Mouse (Mus musculus) CH12.LX (cell line): Measurements from ENCODE around the gene Mmgt2. TPM values are rescaled to one million over a fixed set of nuclear protein-coding genes. Genes with fewer than 3 reads are reported as not detected.

Source experiments
- DNase-seq: peaks from one replicate; pipeline ENCODE4 v3.0.0-alpha.2; 2013; ENCODE audit errors: extremely low read depth
- H3K27ac ChIP-seq: 2 replicates; pipeline ENCODE4 v1.5.1; 2012; ENCODE audit warnings: low read depth, mild to moderate bottlenecking, control low read depth, moderate library complexity; ENCODE audit not compliant: insufficient read depth
- H3K27me3 ChIP-seq: replicated peaks from 2 replicates; pipeline ENCODE3; 2012; ENCODE audit warnings: inconsistent platforms
- H3K36me3 ChIP-seq, 2 experiments: replicated peaks in 1 of 2; 2 replicates each; pipeline versions ENCODE3 to v1.6.1; 2012; ENCODE audit warnings: inconsistent platforms in 1 of 2, low read length in 1 of 2, mild to moderate bottlenecking in 1 of 2, mixed read lengths in 1 of 2, moderate library complexity in 1 of 2; ENCODE audit not compliant: control insufficient read depth in 1 of 2, insufficient read depth in 1 of 2
- H3K4me1 ChIP-seq, 2 experiments: 2 replicates each; pipeline ENCODE4 v1.6.1; 2012; ENCODE audit warnings: inconsistent platforms in 1 of 2, moderate library complexity in 1 of 2; ENCODE audit not compliant: insufficient read depth in 2 of 2, control insufficient read depth in 1 of 2
- H3K4me2 ChIP-seq: 2 replicates; pipeline ENCODE4 v1.6.1; 2012; ENCODE audit warnings: low read depth, mild to moderate bottlenecking, control low read depth; ENCODE audit not compliant: poor library complexity, insufficient read depth, severe bottlenecking
- H3K4me3 ChIP-seq, 3 experiments: fragments of 150-350 bp in 1 of 3; sonication (generic) in 1 of 3; replicated peaks in 1 of 3; 2 replicates each; pipeline versions ENCODE3 to v1.5.1; 2011 to 2012; ENCODE audit warnings: low read depth in 2 of 3, low read length in 2 of 3, mild to moderate bottlenecking in 2 of 3, moderate library complexity in 2 of 3, control low read depth in 1 of 3, improper control_type of control experiment in 1 of 3, inconsistent platforms in 1 of 3, mixed read lengths in 1 of 3; ENCODE audit not compliant: poor library complexity in 1 of 3
- H3K79me2 ChIP-seq: replicated peaks from 2 replicates; pipeline ENCODE4 v1.6.1; 2012; ENCODE audit warnings: mild to moderate bottlenecking, moderate library complexity; ENCODE audit not compliant: control insufficient read depth, poor library complexity, insufficient read depth, severe bottlenecking; ENCODE audit errors: extremely low read depth
- H3K9ac ChIP-seq: 2 replicates; pipeline ENCODE4 v1.6.1; 2012; ENCODE audit warnings: low read depth, mild to moderate bottlenecking, control low read depth, moderate library complexity; ENCODE audit not compliant: insufficient read depth
- H3K9me3 ChIP-seq: replicated peaks from 2 replicates; pipeline ENCODE3; 2012; ENCODE audit warnings: low read length, inconsistent platforms, mixed read lengths
- BHLHE40 ChIP-seq: IDR thresholded peaks from 2 replicates; pipeline ENCODE4 v1.6.1; 2011; ENCODE audit warnings: mild to moderate bottlenecking, low read depth, low read length, improper control_type of control experiment
- ELF1 ChIP-seq: IDR thresholded peaks from 2 replicates; pipeline ENCODE4 v1.6.1; 2014; ENCODE audit warnings: low read depth, mild to moderate bottlenecking, inconsistent platforms, low read length, improper control_type of control experiment
- ETS1 ChIP-seq: conservative IDR thresholded peaks from 2 replicates; pipeline ENCODE4 v1.6.1; 2012; ENCODE audit warnings: low read depth, mild to moderate bottlenecking, inconsistent platforms, low read length, improper control_type of control experiment, moderate library complexity
- JUND ChIP-seq: conservative IDR thresholded peaks from 2 replicates; pipeline ENCODE4 v1.6.1; 2011; ENCODE audit warnings: low read depth, low read length, improper control_type of control experiment
- KAT2A ChIP-seq: IDR thresholded peaks from 2 replicates; pipeline ENCODE4 v1.6.1; 2012; ENCODE audit warnings: low read length, improper control_type of control experiment, inconsistent platforms; ENCODE audit not compliant: insufficient replicate concordance
- MAZ ChIP-seq: IDR thresholded peaks from 2 replicates; pipeline ENCODE4 v1.6.1; 2012; ENCODE audit warnings: low read depth, mild to moderate bottlenecking, inconsistent platforms, low read length, improper control_type of control experiment, moderate library complexity
- MYC ChIP-seq: IDR thresholded peaks from 2 replicates; pipeline ENCODE4 v1.6.1; 2011; ENCODE audit warnings: low read depth, mild to moderate bottlenecking, improper control_type of control experiment, low read length
- NELFE ChIP-seq: IDR thresholded peaks from 2 replicates; pipeline ENCODE4 v1.6.1; 2011; ENCODE audit warnings: low read depth, low read length, improper control_type of control experiment
- PAX5 ChIP-seq: IDR thresholded peaks from 2 replicates; pipeline ENCODE4 v1.6.1; 2012; ENCODE audit warnings: low read length, inconsistent platforms, mixed read lengths
- POLR2AphosphoS2 ChIP-seq: IDR thresholded peaks from 2 replicates; pipeline ENCODE4 v1.6.1; 2011; ENCODE audit warnings: low read depth, low read length, improper control_type of control experiment
- SMC3 ChIP-seq: IDR thresholded peaks from 2 replicates; pipeline ENCODE4 v1.6.1; 2011; ENCODE audit warnings: low read depth, low read length, improper control_type of control experiment
- UBTF ChIP-seq: IDR thresholded peaks from 2 replicates; pipeline ENCODE4 v1.6.1; 2012; ENCODE audit warnings: low read depth, mild to moderate bottlenecking, inconsistent platforms, low read length, improper control_type of control experiment, moderate library complexity
- ZMIZ1 ChIP-seq: IDR thresholded peaks from 2 replicates; pipeline ENCODE4 v1.6.1; 2012; ENCODE audit warnings: low read depth, mild to moderate bottlenecking, inconsistent platforms, low read length, improper control_type of control experiment
- dilution Hi-C: fragments of 300-500 bp; cut with MboI; formaldehyde crosslinking; loops from 2 replicates; pipeline ENCODE4 v1.14.3; 2020; ENCODE audit warnings: low sequenced_read_pairs; ENCODE audit not compliant: extremely low pct_unique_long_range_greater_than_20kb, extremely low pct_ligation_motif_present
- in situ Hi-C: fragments of 300-500 bp; cut with MboI; formaldehyde crosslinking; loops from 3 replicates; pipeline ENCODE4 v1.14.3; 2019; ENCODE audit warnings: low sequenced_read_pairs, low pct_ligation_motif_present, low pct_unique_long_range_greater_than_20kb, mixed read lengths
- polyA plus RNA-seq: library from polyadenylated mRNA; unstranded; fragments of >175 nt; gene quantifications from 2 replicates; pipeline ENCODE4 v1.2.1, GENCODE M21; 2012; ENCODE audit warnings: low read depth; ENCODE audit not compliant: insufficient read length
- total RNA-seq, 2 experiments: library from RNA; depleted of rRNA; stranded (reverse); fragments of 300-350 nt in 1 of 2; fragments of >200 nt in 1 of 2; gene quantifications; 2 replicates each; pipeline ENCODE4 v1.2.3; 2012 to 2014

Gene Mmgt2
- total and polyA plus RNA-seq, 3 experiments, result 49.2 to 65.9 (median 60.7) TPM

- Histone ChIP-seq H3K4me3 (no peak overlapping the region), H3K27ac (no peak overlapping the region), H3K79me2 (no peaks in the 10 kb centered on the region), H3K36me3 (peaks cover 0 to 2% of the 10 kb centered on the region in 2 experiments), H3K9ac (no peak overlapping the region), H3K27me3 (no peaks in the 10 kb centered on the region), H3K4me2 (no peak overlapping the region), H3K9me3 (peaks cover 3% of the 10 kb centered on the region), H3K4me1 (peaks cover 0 to 15% of the 10 kb centered on the region in 2 experiments; a peak in 2 of 4 replicates)
- in situ Hi-C loops (no loop called here), dilution Hi-C loops (no loop called here)
- DNase-seq, result no peak
- no peak for TF ChIP-seq NELFE
- TF ChIP-seq SMC3, result no peak
- no peak for TF ChIP-seq UBTF
- TF ChIP-seq JUND, result no peak
- TF ChIP-seq ELF1, result no peak
- no peak for TF ChIP-seq ETS1
- TF ChIP-seq BHLHE40, result no peak
- no peak for TF ChIP-seq MAZ
- TF ChIP-seq POLR2AphosphoS2, result no peak
- no peak for TF ChIP-seq KAT2A
Measured at GRCm38 (mm10) chr11:62624341-62625291, 23.8 kb upstream of the Mmgt2 start.

GRCm38 (mm10) chr11:62629352-62630224 is 18.9 kb upstream of the Mmgt2 start:
- H3K4me3 ChIP-seq, result no peak overlapping the region
- no peak overlapping the region for H3K27ac ChIP-seq

More at GRCm38 (mm10) chr11:62629352-62630224, 18.9 kb upstream of the Mmgt2 start:
- dilution Hi-C loops, result no loop called here
- no peaks in the 10 kb centered on the region for H3K36me3 ChIP-seq
- H3K4me1 ChIP-seq, result peaks cover 0 to 5% of the 10 kb centered on the region in 2 experiments; a peak in 1 of 4 replicates
- no peak for DNase-seq
- H3K9me3 ChIP-seq, result peaks cover 3% of the 10 kb centered on the region
- H3K9ac ChIP-seq, result no peak overlapping the region
- H3K4me2 ChIP-seq, result no peak overlapping the region
- H3K27me3 ChIP-seq, result no peaks in the 10 kb centered on the region
- TF ChIP-seq MYC (no peak), ZMIZ1 (no peak), PAX5 (no peak)
- in situ Hi-C loops, result no loop called here
- no peaks in the 10 kb centered on the region for H3K79me2 ChIP-seq
